Mouse (Mus musculus) limb, embryonic 13.5 days (tissue): ENCODE results near the gene Krtap10-4. TPM values are rescaled to one million over a fixed set of nuclear protein-coding genes. Genes with fewer than 3 reads are reported as not detected.
"Not testable (repeated sequence)": the region's sequence is repeated elsewhere in the genome, so short reads cannot be mapped to it uniquely, and the experiment has no call there.

Experiments
- ATAC-seq: fragments of 200-750 bp; cut with Nextera tagmentation; 2 replicates; pipeline ENCODE4 v1.8.0; 2017; ENCODE audit warnings: low read depth, moderate number of reproducible peaks, moderate TSS enrichment; ENCODE audit not compliant: low FRiP score
- H3K27ac ChIP-seq: fragments of 300-500 bp; sonication (generic); 2 replicates; pipeline ENCODE4 v1.5.1; 2015; ENCODE audit warnings: inconsistent platforms, mild to moderate bottlenecking, moderate library complexity
- H3K27me3 ChIP-seq: fragments of 300-500 bp; sonication (generic); 2 replicates; pipeline ENCODE4 v1.6.1; 2015; ENCODE audit warnings: mild to moderate bottlenecking, inconsistent platforms
- H3K36me3 ChIP-seq: fragments of 300-500 bp; sonication (generic); 2 replicates; pipeline ENCODE4 v1.6.1; 2015; ENCODE audit warnings: inconsistent platforms, mild to moderate bottlenecking, moderate library complexity
- H3K4me1 ChIP-seq: fragments of 300-500 bp; sonication (generic); 2 replicates; pipeline ENCODE4 v1.6.1; 2015; ENCODE audit warnings: inconsistent platforms
- H3K4me2 ChIP-seq: fragments of 300-500 bp; sonication (generic); replicated peaks from 2 replicates; pipeline ENCODE4 v1.6.1; 2015; ENCODE audit warnings: inconsistent platforms, mild to moderate bottlenecking, moderate library complexity
- H3K4me3 ChIP-seq: fragments of 300-500 bp; sonication (generic); 2 replicates; pipeline ENCODE4 v1.5.1; 2015; ENCODE audit warnings: moderate library complexity, mild to moderate bottlenecking, inconsistent platforms
- H3K9ac ChIP-seq: fragments of 300-500 bp; sonication (generic); 2 replicates; pipeline ENCODE4 v1.6.1; 2015; ENCODE audit warnings: mild to moderate bottlenecking, inconsistent platforms
- H3K9me3 ChIP-seq: fragments of 300-500 bp; sonication (generic); 2 replicates; pipeline ENCODE4 v1.6.1; 2016; ENCODE audit warnings: inconsistent platforms
- WGBS: fragments of 180-500 bp; shearing (Covaris S2); methylation state at CpG from one replicate; pipeline ENCODE4 v1.1.7; 2015; 5-methylcytosine and 5-hydroxymethylcytosine counted together
- polyA plus RNA-seq: library from polyadenylated mRNA; unstranded; fragments of >200 nt; fragmentation: Nextera tagmentation; extraction: Ambion mirVana; gene quantifications from 2 replicates; pipeline ENCODE4 v1.2.1, GENCODE M21; 2015

Gene Krtap10-4
- polyA plus RNA-seq, 1 experiment from 2014 or later, result not detected

GRCm38 (mm10) chr10:77783396-77783795 lies 43.5 kb downstream of the Krtap10-4 start:
- H3K27ac ChIP-seq, ATAC-seq, H3K4me2 ChIP-seq, H3K27me3 ChIP-seq, H3K4me1 ChIP-seq, H3K36me3 ChIP-seq, H3K4me3 ChIP-seq, H3K9me3 ChIP-seq, H3K9ac ChIP-seq: not testable (repeated sequence)
- 81% methylated on average over 3 of the region's 3 CpGs for WGBS

GRCm38 (mm10) chr10:77782442-77782841 lies 44.5 kb downstream of the Krtap10-4 start, which contains the start of gene Gm3250:
TSS of gene Gm3250 (minus strand) at chr10:77782542.
- H3K4me3 ChIP-seq, result not testable (repeated sequence)

GRCm38 (mm10) chr10:77776844-77777243 lies 50.1 kb downstream of the Krtap10-4 start, which contains the start of gene Gm7138:
TSS of gene Gm7138 (minus strand) at chr10:77776944.
- ATAC-seq, H3K9me3 ChIP-seq, H3K4me3 ChIP-seq, H3K36me3 ChIP-seq, H3K4me2 ChIP-seq, H3K9ac ChIP-seq, H3K27me3 ChIP-seq, H3K27ac ChIP-seq, H3K4me1 ChIP-seq: not testable (repeated sequence)
- 70% methylated on average over 1 of the region's 1 CpGs for whole genome bisulfite sequencing

More at GRCm38 (mm10) chr10:77782442-77782841, 44.5 kb downstream of the Krtap10-4 start, which contains the start of gene Gm3250:
- not testable (repeated sequence) for H3K9me3 ChIP-seq, H3K36me3 ChIP-seq, H3K9ac ChIP-seq, H3K4me1 ChIP-seq, H3K4me2 ChIP-seq, H3K27me3 ChIP-seq, ATAC-seq, H3K27ac ChIP-seq
- WGBS, result 40% methylated on average over 1 of the region's 1 CpGs

Other genes starting within 250 kb of the Krtap10-4 start
- gene Pttg1ip, start 245.4 kb downstream of the Krtap10-4 start, polyA plus RNA-seq, result 122 and 124 TPM in 2 replicates
- gene Sumo3, start 221.0 kb downstream of the Krtap10-4 start, polyA plus RNA-seq, result 389 and 422 TPM in 2 replicates
- 3.9 TPM in 1 of 2 replicates, not detected in the other for gene Gm49325, start 220.9 kb downstream of the Krtap10-4 start, polyA plus RNA-seq
- 89.3 and 96.0 TPM in 2 replicates for gene Ube2g2, start 204.8 kb downstream of the Krtap10-4 start, polyA plus RNA-seq
- gene Tspear, start 140.5 kb downstream of the Krtap10-4 start, polyA plus RNA-seq, result 0.74 and 1.3 TPM in 2 replicates
- gene Gm19402, start 136.3 kb downstream of the Krtap10-4 start, polyA plus RNA-seq, result not detected in 2 replicates
- not detected in 2 replicates for gene Gm9508, start 129.9 kb downstream of the Krtap10-4 start, polyA plus RNA-seq
- gene Gm10272, start 120.5 kb downstream of the Krtap10-4 start, polyA plus RNA-seq, result not detected in 2 replicates
- gene Gm10024, start 115.6 kb downstream of the Krtap10-4 start, polyA plus RNA-seq, result 0.51 TPM in 1 of 2 replicates, not detected in the other
- not detected in 2 replicates for gene Gm10142, start 111.3 kb downstream of the Krtap10-4 start, polyA plus RNA-seq
- 0.23 TPM in 1 of 2 replicates, not detected in the other for gene Krtap12-1, start 106.5 kb downstream of the Krtap10-4 start, polyA plus RNA-seq
- not detected in 2 replicates for gene Gm10100, start 100.6 kb downstream of the Krtap10-4 start, polyA plus RNA-seq
- not detected in 2 replicates for gene Gm18596, start 84.5 kb downstream of the Krtap10-4 start, polyA plus RNA-seq
- gene Gm9736, start 75.7 kb downstream of the Krtap10-4 start, polyA plus RNA-seq, result not detected in 2 replicates
- not detected in 2 replicates for gene Gm3233, start 67.4 kb downstream of the Krtap10-4 start, polyA plus RNA-seq
- gene Gm3238, start 55.8 kb downstream of the Krtap10-4 start, polyA plus RNA-seq, result not detected in 2 replicates
- gene Gm7138, start 50.2 kb downstream of the Krtap10-4 start, polyA plus RNA-seq, result not detected in 2 replicates
- not detected in 2 replicates for gene Gm3250, start 44.6 kb downstream of the Krtap10-4 start, polyA plus RNA-seq
- gene Gm7137, start 38.9 kb downstream of the Krtap10-4 start, polyA plus RNA-seq, result not detected in 2 replicates
- gene Gm9639, start 32.0 kb downstream of the Krtap10-4 start, polyA plus RNA-seq, result not detected in 2 replicates
- not detected in 2 replicates for gene Gm19668, start 28.0 kb downstream of the Krtap10-4 start, polyA plus RNA-seq
- not detected in 2 replicates for gene Gm9507, start 15.3 kb downstream of the Krtap10-4 start, polyA plus RNA-seq
- not detected in 2 replicates for gene Gm2696, start 12.4 kb downstream of the Krtap10-4 start, polyA plus RNA-seq
- gene Krtap10-10, start 8.9 kb upstream of the Krtap10-4 start, polyA plus RNA-seq, result not detected in 2 replicates
- not detected in 2 replicates for gene Gm36176, start 19.7 kb upstream of the Krtap10-4 start, polyA plus RNA-seq
- gene Gm10318, start 25.8 kb upstream of the Krtap10-4 start, polyA plus RNA-seq, result not detected in 2 replicates
- not detected in 2 replicates for gene Gm3285, start 34.9 kb upstream of the Krtap10-4 start, polyA plus RNA-seq
- 4.1 and 4.7 TPM in 2 replicates for gene Lrrc3, start 75.4 kb upstream of the Krtap10-4 start, polyA plus RNA-seq
- 0.28 and 0.29 TPM in 2 replicates for gene Trpm2, start 143.5 kb upstream of the Krtap10-4 start, polyA plus RNA-seq
- gene 1810043G02Rik, start 151.4 kb upstream of the Krtap10-4 start, polyA plus RNA-seq, result 30.6 and 31.1 TPM in 2 replicates
- gene Pfkl, start 183.0 kb upstream of the Krtap10-4 start, polyA plus RNA-seq, result 158 and 160 TPM in 2 replicates
- 0.17 TPM in 1 of 2 replicates, not detected in the other for gene Dnmt3l, start 214.9 kb upstream of the Krtap10-4 start, polyA plus RNA-seq
- 0.99 and 1.0 TPM in 2 replicates for gene Aire, start 216.5 kb upstream of the Krtap10-4 start, polyA plus RNA-seq
- gene Icosl, start 242.2 kb upstream of the Krtap10-4 start, polyA plus RNA-seq, result 3.8 and 3.9 TPM in 2 replicates